Mouse (Mus musculus): ENCODE measurements around the gene Ncapg.

Ncapg gene

GRCm38 (mm10) chr5:45691678-45692077 lies 22.0 kb downstream of the Ncapg start:
- no peak for DNase-seq (ENCODE audit: low spot score in 2 of 2)

GRCm38 (mm10) chr5:45706811-45707210 lies 37.1 kb downstream of the Ncapg start:
- DNase-seq (ENCODE audit: low spot score in 2 of 2): no peak

GRCm38 (mm10) chr5:45709653-45710052 lies 39.9 kb downstream of the Ncapg start:
- no peak for DNase-seq (ENCODE audit: low spot score in 2 of 2)

GRCm38 (mm10) chr5:45718848-45719488 lies 49.2 kb downstream of the Ncapg start:
- DNase-seq (ENCODE audit: low spot score in 2 of 2): no peak

GRCm38 (mm10) chr5:45733751-45734150 lies 64.0 kb downstream of the Ncapg start:
- DNase-seq (ENCODE audit: low spot score in 2 of 2): no peak

- DNase-seq (ENCODE audit: low spot score in 2 of 2): no peak
Observed at GRCm38 (mm10) chr5:45737911-45738310, 68.2 kb downstream of the Ncapg start.
